Mouse (Mus musculus) heart, postnatal 0 days (tissue): ENCODE results near the gene Anapc5. TPM values are rescaled to one million over a fixed set of nuclear protein-coding genes. Genes with fewer than 3 reads are reported as not detected.

ENCODE experiments used
- ATAC-seq: fragments of 200-750 bp; cut with Nextera tagmentation; 2 replicates; pipeline ENCODE4 v1.8.0; 2017; ENCODE audit warnings: low read depth, moderate number of reproducible peaks, moderate library complexity; ENCODE audit not compliant: insufficient read depth
- DNase-seq: peaks from one replicate; pipeline ENCODE4 v3.0.0-alpha.2; 2016; ENCODE audit warnings: low spot score
- H3K27ac ChIP-seq: fragments of 300-500 bp; sonication (generic); 2 replicates; pipeline ENCODE4 v1.5.1; 2014; ENCODE audit warnings: low read depth, mild to moderate bottlenecking
- H3K27me3 ChIP-seq: fragments of 300-500 bp; sonication (generic); 2 replicates; pipeline ENCODE4 v1.6.1; 2014; ENCODE audit warnings: low read length, mixed read lengths; ENCODE audit not compliant: control insufficient read depth, insufficient read depth
- H3K36me3 ChIP-seq: fragments of 300-500 bp; sonication (generic); replicated peaks from 2 replicates; pipeline ENCODE4 v1.6.1; 2014; ENCODE audit warnings: low read length, mixed read lengths; ENCODE audit not compliant: control insufficient read depth, insufficient read depth
- H3K4me1 ChIP-seq: fragments of 300-500 bp; sonication (generic); 2 replicates; pipeline ENCODE4 v1.6.1; 2014; ENCODE audit warnings: antibody characterized with exemption; ENCODE audit not compliant: control insufficient read depth, insufficient read depth
- H3K4me2 ChIP-seq: fragments of 300-500 bp; sonication (generic); 2 replicates; pipeline ENCODE4 v1.6.1; 2014; ENCODE audit warnings: low read depth, mild to moderate bottlenecking, low read length, moderate library complexity
- H3K4me3 ChIP-seq: fragments of 300-500 bp; sonication (generic); 2 replicates; pipeline ENCODE4 v1.5.1; 2014; ENCODE audit warnings: low read depth, low read length
- H3K9ac ChIP-seq: fragments of 300-500 bp; sonication (generic); replicated peaks from 2 replicates; pipeline ENCODE4 v1.6.1; 2014; ENCODE audit warnings: low read depth, low read length, mixed read lengths
- H3K9me3 ChIP-seq: fragments of 300-500 bp; sonication (generic); replicated peaks from 2 replicates; pipeline ENCODE4 v1.6.1; 2016; ENCODE audit warnings: low read length; ENCODE audit not compliant: control insufficient read depth
- CTCF ChIP-seq: IDR thresholded peaks from 2 replicates; pipeline ENCODE4 v1.5.1; 2016; ENCODE audit warnings: antibody characterized with exemption, control low read depth, low read depth
- EP300 ChIP-seq: IDR thresholded peaks from 2 replicates; pipeline ENCODE4 v1.6.1; 2016; ENCODE audit warnings: antibody characterized with exemption, low read depth
- WGBS: fragments of 180-500 bp; shearing (Covaris S2); extraction: QIAGEN DNeasy Blood & Tissue Kit; methylation state at CpG from one replicate; pipeline ENCODE4 v1.1.7; 2014; 5-methylcytosine and 5-hydroxymethylcytosine counted together
- polyA plus RNA-seq: library from polyadenylated mRNA; unstranded; fragments of >200 nt; fragmentation: Nextera tagmentation; extraction: Ambion mirVana; gene quantifications from 2 replicates; pipeline ENCODE4 v1.2.1, GENCODE M21; 2015
- total RNA-seq: library from RNA; depleted of rRNA; stranded (reverse); fragments of >200 nt; gene quantifications from 2 replicates; pipeline ENCODE4 v1.2.3, GENCODE M21; 2014; ENCODE audit warnings: low replicate concordance

Anapc5 gene
- total and polyA plus RNA-seq, 2 experiments from 2014 or later = 213 to 380 TPM

DNA sequence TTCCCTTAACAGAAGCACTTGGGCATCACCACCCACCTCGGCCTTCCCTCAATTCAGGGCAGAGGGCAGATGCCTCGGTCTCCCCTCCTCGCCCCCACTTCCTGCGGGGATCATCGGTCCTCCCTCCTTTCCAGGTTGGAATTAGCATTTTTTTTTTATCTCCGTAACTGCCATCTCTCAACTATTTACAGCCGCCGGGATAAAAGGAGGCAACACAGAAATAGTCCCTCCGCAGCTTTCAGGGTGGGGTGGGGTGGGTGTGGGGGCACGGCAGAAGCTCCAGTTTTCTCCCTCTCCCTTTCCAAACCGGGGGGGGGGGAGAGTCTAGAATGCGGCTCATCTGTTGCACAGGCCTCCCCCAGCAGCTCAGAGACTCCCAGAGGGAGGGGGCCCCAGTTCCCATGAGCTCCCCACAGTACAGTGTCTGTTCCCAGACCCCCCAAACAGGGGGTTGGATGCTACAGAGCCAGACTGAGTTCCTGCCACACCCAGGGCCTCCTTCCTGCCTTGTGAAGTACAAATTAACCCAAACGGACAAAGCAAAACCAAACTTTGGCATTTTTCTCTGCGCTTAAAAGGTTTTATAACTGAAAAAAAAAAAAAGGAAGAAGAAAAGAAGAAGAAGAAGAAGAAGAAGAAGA, 45.4 kb downstream of the Anapc5 start:
- H3K4me2 ChIP-seq = no peak overlapping the region
- no peak for ATAC-seq
- 70% methylated on average over 14 of the region's 14 CpGs for WGBS

DNA sequence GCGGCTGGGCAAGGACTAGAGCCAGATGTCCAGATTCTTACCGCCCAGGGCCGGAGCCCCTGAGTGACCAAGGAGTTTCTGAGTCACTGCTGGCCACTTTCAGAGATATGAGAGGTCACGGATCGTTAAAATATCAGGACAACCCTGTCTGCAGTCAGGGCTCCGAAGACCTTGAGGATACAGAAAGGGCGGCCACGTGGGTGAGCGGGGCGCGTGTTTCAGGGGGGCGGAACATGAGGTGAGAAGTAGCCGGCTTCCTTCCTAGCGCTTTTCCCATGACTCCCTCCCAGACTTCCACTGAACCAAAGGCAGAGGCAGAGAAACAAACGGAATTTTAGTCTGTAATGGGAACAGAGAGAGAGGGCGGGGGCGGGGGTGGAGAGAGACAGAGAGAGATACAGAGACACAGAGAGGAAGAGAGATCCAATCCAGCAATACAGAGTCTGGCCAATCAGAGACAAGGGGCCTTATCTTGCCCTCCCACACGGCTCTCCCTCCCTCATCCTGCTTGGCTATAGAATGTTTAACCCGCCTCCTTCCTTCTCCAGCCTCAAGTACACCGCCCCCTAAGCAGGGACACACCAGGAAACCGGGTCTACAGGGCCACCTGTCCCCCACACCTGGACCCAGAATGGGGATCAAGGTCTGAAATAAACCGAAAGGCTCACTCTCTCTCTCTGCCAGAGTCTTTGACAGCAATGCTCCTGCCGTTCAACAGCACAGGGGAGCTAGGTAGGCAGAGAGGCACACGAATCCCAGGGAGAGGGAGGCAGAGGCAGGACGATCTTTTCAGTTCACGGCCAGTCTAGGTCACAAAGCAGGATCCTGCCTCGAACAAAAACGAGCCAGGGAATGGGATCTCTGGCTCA, 46.2 kb downstream of the Anapc5 start:
- ATAC-seq = peak; percentile 25; the same call in 1 of the 2 replicates
- H3K9ac ChIP-seq = no peak overlapping the region
- peaks cover 12% of the 10 kb centered on the region for H3K4me1 ChIP-seq
- H3K27me3 ChIP-seq = no peaks in the 10 kb centered on the region
- no peak for TF ChIP-seq CTCF
- TF ChIP-seq EP300 = no peak
- H3K4me2 ChIP-seq = peak overlapping the region; percentile 44; the same call in 1 of the 2 replicates
- WGBS = 55% methylated on average over 28 of the region's 28 CpGs
- no peak overlapping the region for H3K4me3 ChIP-seq
- H3K9me3 ChIP-seq = no peaks in the 10 kb centered on the region
- H3K36me3 ChIP-seq = no peaks in the 10 kb centered on the region
- H3K27ac ChIP-seq = peak overlapping the region; percentile 34; the same call in 1 of the 2 replicates
- DNase-seq = peak; percentile 72

More for the DNA sequence above, 45.4 kb downstream of the Anapc5 start:
- no peaks in the 10 kb centered on the region for H3K36me3 ChIP-seq
- no peak overlapping the region for H3K9ac ChIP-seq
- H3K4me3 ChIP-seq = no peak overlapping the region
- no peaks in the 10 kb centered on the region for H3K27me3 ChIP-seq
- no peaks in the 10 kb centered on the region for H3K9me3 ChIP-seq
- H3K4me1 ChIP-seq = peaks cover 9% of the 10 kb centered on the region
- peak overlapping the region; percentile 34; the same call in 1 of the 2 replicates for H3K27ac ChIP-seq
- DNase-seq = no peak
- no peak for TF ChIP-seq EP300
- no peak for TF ChIP-seq CTCF

DNA sequence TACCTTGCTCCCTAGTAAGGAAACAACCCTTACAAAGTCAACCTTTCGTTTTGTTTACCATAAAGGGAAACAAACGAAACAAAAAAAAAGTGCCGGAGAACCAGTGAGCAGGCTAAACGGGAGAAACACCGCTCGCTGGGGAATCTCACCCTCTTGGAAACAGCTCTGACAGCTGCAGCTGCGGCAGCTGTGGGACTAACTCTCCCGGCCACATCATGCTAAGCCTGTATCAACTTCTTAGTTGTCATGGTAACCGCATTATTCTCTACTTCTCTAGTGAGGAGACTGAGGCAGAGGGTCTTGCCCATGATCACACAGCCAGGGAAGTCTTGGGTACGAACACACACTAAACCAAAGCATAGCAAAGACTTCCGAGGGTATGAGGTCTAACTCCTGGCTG, 47.4 kb downstream of the Anapc5 start:
- Histone ChIP-seq H3K36me3 (no peaks in the 10 kb centered on the region), H3K9me3 (no peaks in the 10 kb centered on the region), H3K9ac (no peak overlapping the region), H3K27me3 (no peaks in the 10 kb centered on the region), H3K27ac (no peak overlapping the region), H3K4me3 (no peak overlapping the region), H3K4me2 (no peak overlapping the region), H3K4me1 (peaks cover 12% of the 10 kb centered on the region)
- ATAC-seq (no peak), DNase-seq (no peak)
- no peak for TF ChIP-seq CTCF
- TF ChIP-seq EP300 = no peak
- WGBS = 82% methylated on average over 11 of the region's 11 CpGs

DNA sequence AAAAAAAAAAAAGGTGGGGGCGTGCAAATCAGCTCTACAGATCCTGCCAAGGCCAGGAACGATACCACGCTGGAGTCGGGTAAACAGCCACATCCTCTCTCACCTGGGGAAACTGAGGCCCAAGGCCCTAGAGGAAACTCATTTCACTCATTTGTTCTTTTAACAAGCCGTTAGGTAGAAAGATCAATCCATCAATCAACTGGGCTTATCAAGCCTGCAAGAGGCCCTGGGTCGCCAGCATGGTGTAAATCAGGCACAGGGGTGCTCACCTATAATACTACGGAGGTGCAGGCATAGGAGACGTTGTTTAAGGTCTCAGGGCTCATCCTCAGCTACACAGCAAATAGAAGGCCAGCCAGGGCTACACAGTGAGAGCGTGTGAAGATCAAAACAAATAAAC, 49.7 kb downstream of the Anapc5 start:
- no peak for DNase-seq
- H3K36me3 ChIP-seq = no peaks in the 10 kb centered on the region
- no peak overlapping the region for H3K9ac ChIP-seq
- ATAC-seq = no peak
- no peaks in the 10 kb centered on the region for H3K27me3 ChIP-seq
- no peak overlapping the region for H3K4me2 ChIP-seq
- no peak overlapping the region for H3K4me3 ChIP-seq
- TF ChIP-seq EP300 = no peak
- TF ChIP-seq CTCF = no peak
- H3K4me1 ChIP-seq = peaks cover 6% of the 10 kb centered on the region; the same call in 1 of the 2 replicates
- no peaks in the 10 kb centered on the region for H3K9me3 ChIP-seq
- 71% methylated on average over 9 of the region's 9 CpGs for WGBS
- H3K27ac ChIP-seq = peak overlapping the region; percentile 77; the same call in 1 of the 2 replicates

DNA sequence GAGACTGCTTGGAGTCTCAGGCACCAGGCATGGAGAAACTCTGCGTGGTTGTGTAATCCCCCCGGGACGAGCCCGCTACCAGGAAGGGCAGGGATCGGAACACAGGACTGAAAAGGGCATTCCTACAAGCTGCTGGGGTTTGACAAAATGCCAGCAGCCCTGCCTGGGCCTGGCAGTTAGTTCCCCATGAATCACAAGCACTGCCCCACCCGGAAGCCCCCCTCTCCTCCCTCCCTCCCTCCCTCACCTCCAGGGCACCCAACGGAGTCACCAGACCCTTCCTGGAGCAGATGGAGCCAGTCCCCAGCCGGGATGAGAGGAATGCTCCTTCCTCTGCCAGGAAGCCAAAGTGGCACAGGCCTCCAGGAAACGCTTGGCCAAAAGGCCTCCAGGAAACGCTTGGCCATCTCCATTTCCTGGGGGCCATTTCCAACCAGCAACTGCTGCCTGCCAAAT, 50.3 kb downstream of the Anapc5 start:
- Histone ChIP-seq H3K9me3 (no peaks in the 10 kb centered on the region), H3K27ac (peak overlapping the region; percentile 77), H3K4me2 (peak overlapping the region; percentile 28), H3K36me3 (0 out of 2 replicates have a peak, but pooled peaks cover 3% of the 10 kb centered on the region), H3K4me3 (no peak overlapping the region), H3K27me3 (no peaks in the 10 kb centered on the region), H3K9ac (no peak overlapping the region; the same call in 1 of the 2 replicates), H3K4me1 (peaks cover 6% of the 10 kb centered on the region; the same call in 1 of the 2 replicates)
- TF ChIP-seq CTCF (no peak), EP300 (no peak)
- ATAC-seq (peak; percentile 40), DNase-seq (peak; percentile 59)
- 38% methylated on average over 10 of the region's 10 CpGs for WGBS
